Mouse (Mus musculus) megakaryocyte progenitor cell, adult 5-6 weeks (primary cell): ENCODE measurements around the gene Trim71. TPM values are rescaled to one million over a fixed set of nuclear protein-coding genes. Genes with fewer than 3 reads are reported as not detected.
A peak's percentile ranks its signal among the peaks of the same experiment; 100 is the strongest.

Experiments used
- ATAC-seq: replicated peaks from 2 replicates; pipeline ENCODE4 v1.8.0; 2016; ENCODE audit warnings: mild to moderate bottlenecking, moderate TSS enrichment, inconsistent platforms; ENCODE audit not compliant: poor library complexity
- total RNA-seq, 2 experiments: library from RNA; stranded (forward) in 1 of 2; stranded (reverse) in 1 of 2; fragments of 157-497, 149-512 nt in 1 of 2; fragments of 200-1000 nt in 1 of 2; gene quantifications; 2 replicates each; pipeline versions ENCODE4 v1.2.3 to v1.2.4; 2015 to 2017

Trim71 gene
- total RNA-seq (2015) (0.02 TPM in 1 of 2 replicates, not detected in the other), total RNA-seq (2017) (not detected in 2 replicates)

GRCm38 (mm10) chr9:114563761-114564606 is at the start of gene Trim71:
Trim71 (minus strand) TSS chr9:114564369.
- ATAC-seq = no peak

GRCm38 (mm10) chr9:114613026-114613425 is 48.9 kb upstream of the Trim71 start:
- ATAC-seq = peak; percentile 52

GRCm38 (mm10) chr9:114612566-114612965 is 48.4 kb upstream of the Trim71 start:
- ATAC-seq = no peak

GRCm38 (mm10) chr9:114610266-114610665 is 46.1 kb upstream of the Trim71 start:
- ATAC-seq = no peak

GRCm38 (mm10) chr9:114603876-114604540 is 39.8 kb upstream of the Trim71 start:
- no peak for ATAC-seq

- no peak for ATAC-seq
These were observed 36.9 kb upstream of the Trim71 start for GRCm38 (mm10) chr9:114601096-114601495.

- ATAC-seq = peak; percentile 37
These were observed 20.8 kb upstream of the Trim71 start for GRCm38 (mm10) chr9:114585017-114585345.

- ATAC-seq = peak; percentile 13; the same call in 1 of the 2 replicates
These were observed 20.2 kb upstream of the Trim71 start for GRCm38 (mm10) chr9:114584183-114585016.

- ATAC-seq = peak; percentile 51
These were observed 19.6 kb upstream of the Trim71 start for GRCm38 (mm10) chr9:114583812-114584182.

GRCm38 (mm10) chr9:114578646-114579045 is 14.5 kb upstream of the Trim71 start:
- peak; percentile 66 for ATAC-seq

GRCm38 (mm10) chr9:114576001-114576400 is 11.8 kb upstream of the Trim71 start:
- 0 out of 2 replicates have a peak, but pooled peaks have one; percentile 21 for ATAC-seq

- 0 out of 2 replicates have a peak, but pooled peaks have one; percentile 34 for ATAC-seq
These were observed 9.4 kb upstream of the Trim71 start for GRCm38 (mm10) chr9:114573528-114573927.

GRCm38 (mm10) chr9:114568682-114569474 is 4.7 kb upstream of the Trim71 start:
- no peak for ATAC-seq

GRCm38 (mm10) chr9:114564667-114565066 is 498 bp upstream of the Trim71 start:
- ATAC-seq = no peak

- peak; percentile 19; the same call in 1 of the 2 replicates for ATAC-seq
These were observed 1.0 kb downstream of the Trim71 start for GRCm38 (mm10) chr9:114562919-114563751.

GRCm38 (mm10) chr9:114562031-114562918 is 1.9 kb downstream of the Trim71 start:
- no peak; the same call in 1 of the 2 replicates for ATAC-seq

GRCm38 (mm10) chr9:114561671-114561971 is 2.5 kb downstream of the Trim71 start:
- no peak for ATAC-seq
